Mouse (Mus musculus) limb, embryonic 10.5 days (tissue): ENCODE results near the gene Mdk. TPM values are rescaled to one million over a fixed set of nuclear protein-coding genes. Genes with fewer than 3 reads are reported as not detected.

Experiments used
- DNase-seq: peaks from one replicate; pipeline ENCODE4 v3.0.0-alpha.2; 2017; ENCODE audit warnings: low spot score
- H3K27ac ChIP-seq: fragments of 300-500 bp; sonication (generic); 2 replicates; pipeline ENCODE4 v1.5.1; 2016; ENCODE audit warnings: mild to moderate bottlenecking
- H3K27me3 ChIP-seq: fragments of 300-500 bp; sonication (generic); 2 replicates; pipeline ENCODE4 v1.6.1; 2016; ENCODE audit warnings: low read depth, mild to moderate bottlenecking; ENCODE audit not compliant: poor library complexity, severe bottlenecking
- H3K36me3 ChIP-seq: fragments of 300-500 bp; sonication (generic); 2 replicates; pipeline ENCODE4 v1.6.1; 2016; ENCODE audit warnings: mild to moderate bottlenecking, moderate library complexity
- H3K4me1 ChIP-seq: fragments of 300-500 bp; sonication (generic); 2 replicates; pipeline ENCODE4 v1.6.1; 2016
- H3K4me3 ChIP-seq: fragments of 300-500 bp; sonication (generic); 2 replicates; pipeline ENCODE4 v1.5.1; 2016; ENCODE audit warnings: mild to moderate bottlenecking, moderate library complexity
- H3K9me3 ChIP-seq: fragments of 300-500 bp; sonication (generic); replicated peaks from 2 replicates; pipeline ENCODE4 v1.6.1; 2016; ENCODE audit warnings: mild to moderate bottlenecking
- WGBS: fragments of 180-500 bp; shearing (Covaris S2); methylation state at CpG from one replicate; pipeline ENCODE4 v1.1.7; 2016; 5-methylcytosine and 5-hydroxymethylcytosine counted together
- polyA plus RNA-seq: library from polyadenylated mRNA; unstranded; fragments of >200 nt; fragmentation: Nextera tagmentation; extraction: Ambion mirVana; gene quantifications from 2 replicates; pipeline ENCODE4 v1.2.1, GENCODE M21; 2016

Gene Mdk
- polyA plus RNA-seq, 1 experiment from 2014 or later: 2,617 TPM

GRCm38 (mm10) chr2:91936154-91936553 lies 4.1 kb upstream of the Mdk start:
- Histone ChIP-seq H3K4me1 (peaks cover 48% of the 10 kb centered on the region), H3K9me3 (no peaks in the 10 kb centered on the region), H3K27ac (no peak overlapping the region; the same call in 1 of the 2 replicates), H3K27me3 (no peaks in the 10 kb centered on the region), H3K36me3 (peaks cover 81% of the 10 kb centered on the region), H3K4me3 (no peak overlapping the region)
- DNase-seq: no peak
- WGBS: 93% methylated on average over 7 of the region's 7 CpGs

DNA sequence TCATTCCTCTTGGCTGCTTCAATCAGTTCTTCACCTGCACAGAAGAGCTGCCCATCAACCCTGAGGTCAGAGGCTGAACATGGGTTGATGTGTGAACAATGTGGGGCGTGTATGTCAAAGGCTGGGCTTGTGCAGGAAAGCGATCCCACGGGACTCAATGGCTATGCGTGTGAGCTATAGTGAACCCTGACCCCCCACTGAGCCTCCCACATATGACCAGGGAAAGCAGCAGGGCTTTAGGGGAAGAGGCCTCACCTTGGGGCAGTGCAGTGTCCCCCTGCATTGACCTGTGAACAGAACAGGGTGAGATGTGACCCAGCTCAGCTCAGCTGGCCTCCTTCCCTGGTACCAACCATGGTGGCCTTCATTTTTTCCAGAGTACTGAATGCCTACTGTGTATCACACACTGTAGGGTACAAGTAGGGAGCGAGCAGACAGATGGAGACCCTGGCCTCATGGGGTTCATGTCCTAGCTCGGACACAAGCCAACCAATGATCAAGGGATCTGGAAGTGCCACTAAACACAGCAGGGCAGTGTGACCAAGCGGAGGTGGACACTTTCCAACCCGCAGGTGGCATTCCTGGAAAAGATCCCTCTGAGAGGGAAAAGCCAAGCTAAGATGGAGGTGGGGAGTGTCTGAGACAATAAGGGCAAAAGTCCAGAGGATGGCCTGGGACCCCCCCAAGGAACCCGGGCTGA lies 2.9 kb upstream of the Mdk start:
- H3K4me3 ChIP-seq: no peak overlapping the region
- H3K4me1 ChIP-seq: peaks cover 48% of the 10 kb centered on the region
- 89% methylated on average over 9 of the region's 9 CpGs for WGBS
- no peaks in the 10 kb centered on the region for H3K9me3 ChIP-seq
- no peaks in the 10 kb centered on the region for H3K27me3 ChIP-seq
- peak overlapping the region; percentile 100 for H3K27ac ChIP-seq
- peaks cover 77% of the 10 kb centered on the region for H3K36me3 ChIP-seq
- DNase-seq: no peak

- peaks cover 77% of the 10 kb centered on the region for H3K36me3 ChIP-seq
- no peaks in the 10 kb centered on the region for H3K27me3 ChIP-seq
- no peaks in the 10 kb centered on the region for H3K9me3 ChIP-seq
- DNase-seq: peak; percentile 41
- 49% methylated on average over 8 of the region's 8 CpGs for WGBS
- peak overlapping the region; percentile 100 for H3K27ac ChIP-seq
- peak overlapping the region; percentile 88 for H3K4me3 ChIP-seq
- H3K4me1 ChIP-seq: peaks cover 58% of the 10 kb centered on the region
These were observed 1.9 kb upstream of the Mdk start for GRCm38 (mm10) chr2:91934016-91934415.

DNA sequence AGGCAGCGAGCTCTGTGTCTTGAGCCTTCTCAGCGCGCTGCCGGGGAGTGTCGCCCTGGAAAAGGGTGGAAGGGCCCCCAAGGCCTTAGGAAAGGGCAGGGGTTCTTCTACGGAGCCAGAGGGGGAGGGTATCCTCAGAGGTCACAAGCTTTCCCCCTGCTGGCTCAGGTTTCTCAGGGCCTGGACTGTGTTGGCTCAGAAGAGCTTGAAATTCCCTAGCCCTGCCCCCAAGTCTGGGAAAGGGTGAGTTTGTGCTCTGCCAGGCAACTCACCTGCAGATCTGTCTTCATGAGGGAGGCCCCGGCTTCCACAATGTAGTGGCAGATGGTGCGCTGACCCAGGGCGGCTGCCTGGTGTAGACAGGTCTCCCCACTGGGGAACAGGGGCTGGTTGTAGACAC lies 1.4 kb upstream of the Mdk start:
- no peaks in the 10 kb centered on the region for H3K9me3 ChIP-seq
- H3K4me3 ChIP-seq: peak overlapping the region; percentile 88
- no peak for DNase-seq
- peaks cover 63% of the 10 kb centered on the region for H3K4me1 ChIP-seq
- peak overlapping the region; percentile 100 for H3K27ac ChIP-seq
- H3K27me3 ChIP-seq: no peaks in the 10 kb centered on the region
- 11% methylated on average over 9 of the region's 9 CpGs for WGBS
- peaks cover 77% of the 10 kb centered on the region for H3K36me3 ChIP-seq

GRCm38 (mm10) chr2:91932737-91933350 lies 747 bp upstream of the Mdk start:
- Histone ChIP-seq H3K36me3 (peaks cover 76% of the 10 kb centered on the region), H3K27ac (peak overlapping the region; percentile 100), H3K9me3 (no peaks in the 10 kb centered on the region), H3K4me3 (peak overlapping the region; percentile 88), H3K4me1 (peaks cover 70% of the 10 kb centered on the region), H3K27me3 (no peaks in the 10 kb centered on the region)
- WGBS: 9% methylated on average over 6 of the region's 6 CpGs
- peak; percentile 73 for DNase-seq

DNA sequence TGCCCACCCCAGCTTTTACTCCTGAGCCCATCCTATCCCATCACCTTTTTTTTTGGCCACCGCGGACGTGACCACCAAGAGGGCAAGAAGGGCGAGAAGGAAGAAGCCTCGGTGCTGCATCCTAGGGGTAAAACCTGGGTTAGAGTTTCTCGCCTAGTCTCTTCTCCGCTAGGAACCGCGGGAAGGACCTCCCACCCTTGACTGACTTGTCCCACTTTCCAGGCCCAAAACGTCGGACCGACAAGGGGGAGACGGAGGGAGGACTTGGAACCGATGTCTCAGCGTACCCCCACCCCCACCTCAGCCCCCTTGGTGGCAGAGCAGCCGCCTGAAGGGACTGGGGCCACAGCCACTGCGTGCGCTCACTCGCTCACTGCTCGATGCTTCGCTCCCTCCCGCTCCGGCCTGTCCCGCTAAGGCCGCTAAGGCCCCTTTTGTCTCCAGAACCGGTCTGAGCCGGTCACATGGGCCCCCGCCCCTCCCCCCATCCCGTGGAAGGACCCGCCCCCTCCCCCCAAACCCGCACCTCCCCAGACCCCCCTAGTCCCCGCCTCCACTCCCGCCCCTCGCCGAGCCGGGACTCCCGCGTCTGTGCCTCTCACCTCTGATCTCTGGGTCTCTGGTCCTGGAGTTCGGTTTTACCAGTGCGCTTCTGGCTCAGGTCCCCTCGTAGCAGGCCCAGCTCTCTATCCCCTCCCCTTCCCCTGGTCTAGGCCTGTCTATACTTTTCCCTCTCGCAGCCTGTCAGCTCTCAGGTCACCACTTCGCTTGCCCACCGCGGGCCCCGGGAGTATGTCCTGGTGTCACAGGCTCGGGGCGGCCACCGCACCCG lies 553 bp downstream of the Mdk start:
- DNase-seq: peak; percentile 97
- Histone ChIP-seq H3K27me3 (no peaks in the 10 kb centered on the region), H3K36me3 (peaks cover 67% of the 10 kb centered on the region), H3K27ac (peak overlapping the region; percentile 100), H3K4me3 (peak overlapping the region; percentile 88), H3K9me3 (no peaks in the 10 kb centered on the region), H3K4me1 (peaks cover 69% of the 10 kb centered on the region)
- under 1% methylated on average over 48 of the region's 50 CpGs for WGBS

DNA sequence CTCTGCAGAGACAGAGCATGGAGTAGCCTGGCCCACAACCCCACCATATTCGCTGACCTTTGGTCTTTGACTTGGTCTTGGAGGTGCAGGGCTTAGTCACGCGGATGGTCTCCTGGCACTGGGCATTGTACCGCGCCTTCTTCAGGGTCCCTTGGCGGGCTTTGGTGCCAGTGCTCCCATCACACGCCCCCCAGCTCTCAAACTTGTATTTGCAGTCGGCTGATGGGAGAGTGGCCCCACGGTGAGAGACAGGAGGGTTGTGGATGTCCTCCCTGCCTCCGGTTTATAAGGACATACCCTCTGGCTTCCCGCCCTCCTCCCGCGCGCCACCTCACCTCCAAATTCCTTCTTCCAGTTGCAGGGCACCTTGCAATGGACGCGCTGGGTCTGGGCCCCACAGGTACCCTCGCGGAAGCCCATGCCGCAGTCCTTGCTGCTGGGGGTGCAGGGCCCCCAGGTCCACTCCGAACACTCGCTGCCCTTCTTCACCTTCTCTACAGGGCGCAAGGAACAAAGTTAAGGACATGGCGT lies 1.3 kb downstream of the Mdk start:
- H3K27me3 ChIP-seq: no peaks in the 10 kb centered on the region
- peaks cover 65% of the 10 kb centered on the region for H3K4me1 ChIP-seq
- H3K4me3 ChIP-seq: peak overlapping the region; percentile 88
- under 1% methylated on average over 23 of the region's 23 CpGs for WGBS
- no peaks in the 10 kb centered on the region for H3K9me3 ChIP-seq
- H3K36me3 ChIP-seq: peaks cover 60% of the 10 kb centered on the region
- DNase-seq: peak; percentile 68
- peak overlapping the region; percentile 100 for H3K27ac ChIP-seq

DNA sequence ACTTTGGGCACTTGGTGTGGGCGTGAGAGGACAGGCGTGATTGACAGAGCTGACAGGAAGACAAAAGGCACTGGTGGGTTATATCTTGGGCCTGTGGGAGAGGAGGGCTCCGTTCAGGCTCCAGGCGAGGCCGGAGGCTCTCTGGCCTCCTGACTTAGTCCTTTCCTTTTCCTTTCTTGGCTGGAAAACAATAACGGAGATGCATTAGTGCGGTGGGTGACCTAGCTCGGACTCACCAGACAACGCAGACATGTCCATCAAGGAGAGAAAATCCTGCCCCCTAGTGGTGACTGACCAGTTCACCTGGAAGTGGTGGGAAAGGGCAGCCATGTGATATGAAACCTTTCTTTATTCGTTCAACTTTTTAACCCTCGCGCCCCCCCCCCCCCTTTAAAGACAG lies 2.2 kb downstream of the Mdk start:
- 13% methylated on average over 12 of the region's 12 CpGs for WGBS
- Histone ChIP-seq H3K36me3 (peaks cover 51% of the 10 kb centered on the region), H3K27me3 (peaks cover 7% of the 10 kb centered on the region), H3K27ac (peak overlapping the region; percentile 100), H3K4me3 (peak overlapping the region; percentile 88), H3K4me1 (peaks cover 62% of the 10 kb centered on the region), H3K9me3 (no peaks in the 10 kb centered on the region)
- DNase-seq: peak; percentile 89

- Histone ChIP-seq H3K9me3 (no peaks in the 10 kb centered on the region), H3K27me3 (peaks cover 11% of the 10 kb centered on the region), H3K4me1 (peaks cover 58% of the 10 kb centered on the region), H3K4me3 (peak overlapping the region; percentile 88), H3K27ac (peak overlapping the region; percentile 100), H3K36me3 (peaks cover 46% of the 10 kb centered on the region)
- no peak for DNase-seq
- 49% methylated on average over 3 of the region's 3 CpGs for WGBS
These were observed 2.6 kb downstream of the Mdk start for GRCm38 (mm10) chr2:91929455-91929854.

DNA sequence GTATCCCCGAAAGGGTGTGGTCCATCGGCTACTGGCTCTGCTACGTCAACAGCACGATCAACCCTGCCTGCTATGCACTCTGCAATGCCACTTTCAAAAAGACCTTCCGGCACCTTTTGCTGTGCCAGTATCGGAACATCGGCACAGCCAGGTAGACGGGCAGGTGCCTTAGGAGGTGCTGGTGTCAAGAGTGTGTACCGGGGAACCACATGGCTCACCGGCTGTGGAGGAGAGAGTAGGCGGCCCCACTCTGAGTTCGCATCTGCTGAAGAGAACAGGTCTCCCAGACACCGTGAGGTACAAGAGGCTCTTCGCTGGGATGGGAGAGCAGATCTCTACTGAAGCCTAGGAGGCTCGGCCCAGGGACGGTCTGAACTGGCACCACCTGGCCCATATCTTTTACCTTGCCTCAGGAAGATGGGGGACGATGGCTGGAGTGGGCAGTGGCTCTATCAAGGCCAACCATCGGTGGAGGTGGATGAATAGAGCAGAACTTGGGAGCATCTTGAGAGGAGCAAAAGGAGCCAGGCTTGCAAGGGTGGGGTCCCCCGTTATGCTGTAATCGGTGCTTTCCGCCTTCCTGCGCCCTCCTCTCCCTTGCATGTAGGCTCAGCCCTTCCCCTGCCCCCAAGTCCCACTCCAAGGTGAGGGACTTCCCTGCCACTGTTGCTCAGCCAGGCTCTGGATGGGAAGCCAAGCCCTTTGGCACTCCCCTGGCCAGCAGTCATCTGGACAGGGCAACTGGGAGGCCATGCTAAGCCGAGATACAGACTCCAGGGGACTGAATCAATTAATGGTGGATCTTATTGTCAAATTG lies 3.4 kb downstream of the Mdk start:
- H3K27ac ChIP-seq: no peak overlapping the region
- no peaks in the 10 kb centered on the region for H3K9me3 ChIP-seq
- DNase-seq: peak; percentile 51

GRCm38 (mm10) chr2:91927826-91928533 lies 4.1 kb downstream of the Mdk start:
- Histone ChIP-seq H3K4me3 (0 out of 2 replicates have a peak overlapping the region, but pooled peaks have one; percentile 11), H3K27me3 (peaks cover 26% of the 10 kb centered on the region), H3K36me3 (peaks cover 31% of the 10 kb centered on the region), H3K27ac (0 out of 2 replicates have a peak overlapping the region, but pooled peaks have one; percentile 2), H3K9me3 (no peaks in the 10 kb centered on the region), H3K4me1 (peaks cover 57% of the 10 kb centered on the region)
- peak; percentile 89 for DNase-seq
- 34% methylated on average over 34 of the region's 34 CpGs for WGBS

More for the DNA sequence above, 3.4 kb downstream of the Mdk start:
- peaks cover 57% of the 10 kb centered on the region for H3K4me1 ChIP-seq
- H3K4me3 ChIP-seq: peak overlapping the region; percentile 88
- H3K36me3 ChIP-seq: peaks cover 39% of the 10 kb centered on the region
- 63% methylated on average over 23 of the region's 23 CpGs for WGBS
- H3K27me3 ChIP-seq: peaks cover 18% of the 10 kb centered on the region
